8 mouse cellular contexts compared by ENCODE assay signal in the genomic region with DNA sequence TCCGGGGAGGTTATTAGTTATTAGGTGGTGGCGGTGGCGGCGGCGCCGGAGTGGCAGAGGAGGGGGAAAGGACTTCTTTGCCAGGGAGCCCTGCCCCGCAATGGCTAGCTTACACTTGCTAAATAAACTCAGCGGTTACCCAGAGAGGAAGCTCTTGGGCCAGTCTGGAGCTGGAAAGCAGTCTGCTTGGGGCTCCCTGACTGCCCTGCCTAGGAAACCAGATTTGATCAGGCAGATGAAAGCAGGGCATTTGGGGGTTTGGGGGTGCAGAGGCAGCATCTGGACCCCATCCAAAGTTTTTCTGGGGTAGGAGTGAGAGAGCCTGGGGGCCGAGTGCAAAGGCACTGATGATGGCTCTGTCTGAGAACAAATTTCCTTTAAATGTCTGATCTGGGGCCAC. TPM values are rescaled to one million over a fixed set of nuclear protein-coding genes. Genes with fewer than 3 reads are reported as not detected.
DNase-seq lines count a peak whose midpoint lies in the region; ATAC-seq and TF ChIP-seq lines count a peak whose summit lies in the region.

No protein-coding gene starts in this region.

- H3K9ac ChIP-seq in heart, embryonic 16.5 days (ENCODE audit: low read length), result peak overlapping the region; percentile 72
- H3K9ac ChIP-seq in liver, postnatal 0 days (replicated peaks), result peak overlapping the region; percentile 51; the same call in 1 of the 2 replicates

- H3K9me3 ChIP-seq in heart, embryonic 16.5 days (replicated peaks; ENCODE audit: control insufficient read depth, low read length), result no peaks in the 10 kb centered on the region
- H3K9me3 ChIP-seq in liver, postnatal 0 days (ENCODE audit: low read length), result no peaks in the 10 kb centered on the region

- H3K4me3 ChIP-seq in heart, embryonic 16.5 days (ENCODE audit: low read length), result peak overlapping the region; percentile 65
- peak overlapping the region; percentile 42 for H3K4me3 ChIP-seq in liver, postnatal 0 days (ENCODE audit: low read depth, low read length)

- H3K4me1 ChIP-seq in heart, embryonic 16.5 days (ENCODE audit: control insufficient read depth, insufficient read depth, low read length), result peaks cover 6% of the 10 kb centered on the region
- peaks cover 9% of the 10 kb centered on the region; the same call in 1 of the 2 replicates for H3K4me1 ChIP-seq in liver, postnatal 0 days (ENCODE audit: insufficient read depth)

- intact Hi-C loops in gastrocnemius, postnatal 14 days (cut with DNase I; ENCODE audit: low total_unique reads), result loop anchor here (10.0 kb wide), 1 partner anchor 1417 kb away; no protein-coding TSS in a partner anchor

- POLR2A ChIA-PET in Patski (lab: Charles Lee), result no interaction called here

- peak; percentile 10 for DNase-seq in gastrocnemius, postnatal 10 days
- DNase-seq in gastrocnemius, postnatal 14 days, result no peak
- DNase-seq in Patski (ENCODE audit: low read depth, low spot score), result no peak
- DNase-seq in liver, postnatal 0 days, result no peak
- no peak for DNase-seq in spleen, postnatal 4 days (ENCODE audit: low spot score in 2 of 2)
- no peak for DNase-seq in layer of hippocampus, postnatal 25 days (ENCODE audit: extremely low spot score in 1 of 2, low spot score in 1 of 2)
- DNase-seq in spleen, postnatal 36 days (ENCODE audit: low spot score in 2 of 2), result no peak

- H3K36me3 ChIP-seq in heart, embryonic 16.5 days (ENCODE audit: control insufficient read depth, insufficient read depth), result no peaks in the 10 kb centered on the region
- H3K36me3 ChIP-seq in liver, postnatal 0 days (replicated peaks; ENCODE audit: insufficient read depth, low read length), result no peaks in the 10 kb centered on the region

- 2% methylated on average over 9 of the region's 9 CpGs for WGBS in heart, embryonic 16.5 days
- WGBS in liver, postnatal 0 days (ENCODE audit: insufficient replicate concordance), result 5% methylated on average over 9 of the region's 9 CpGs

- peak overlapping the region; percentile 70 for H3K27ac ChIP-seq in heart, embryonic 16.5 days (ENCODE audit: low read length)
- H3K27ac ChIP-seq in liver, postnatal 0 days (ENCODE audit: low read depth), result 0 out of 2 replicates have a peak overlapping the region, but pooled peaks have one; percentile 34

- in situ Hi-C loops in Patski (cut with MboI; ENCODE audit: low pct_unique_long_range_greater_than_20kb), result loop anchor here (5.0 to 25.0 kb wide), 8 partner anchors 220 to 1567 kb away; no protein-coding TSS in a partner anchor

- CTCF ChIA-PET in Patski (lab: Charles Lee), result no interaction called here

- no peak for TF ChIP-seq CTCF in Patski (IDR thresholded peaks at IDR 0.05)
- TF ChIP-seq CTCF in liver, postnatal 0 days (IDR thresholded peaks at IDR 0.05; ENCODE audit: low read depth), result no peak

- H3K27me3 ChIP-seq in Patski, result no peaks in the 10 kb centered on the region
- peaks cover 4% of the 10 kb centered on the region; the same call in 1 of the 2 replicates for H3K27me3 ChIP-seq in heart, embryonic 16.5 days (ENCODE audit: control insufficient read depth, insufficient read depth, low read length)
- no peaks in the 10 kb centered on the region for H3K27me3 ChIP-seq in liver, postnatal 0 days (ENCODE audit: insufficient read depth, low read length)

- peak; percentile 20 for ATAC-seq in Patski
- ATAC-seq in heart, embryonic 16.5 days (replicated peaks; ENCODE audit: extremely low read depth, insufficient read depth, low FRiP score), result no peak
- ATAC-seq in liver, postnatal 0 days, result no peak

- TF ChIP-seq EP300 in liver, postnatal 0 days (IDR thresholded peaks at IDR 0.05; ENCODE audit: low read depth), result no peak

- peak overlapping the region; percentile 82 for H3K4me2 ChIP-seq in heart, embryonic 16.5 days (ENCODE audit: low read depth, low read length)
- H3K4me2 ChIP-seq in liver, postnatal 0 days (ENCODE audit: low read depth, low read length), result peak overlapping the region; percentile 64

RNA-seq across cellular contexts. Expression of a gene that starts 6.1 kb away (rescaled TPM):
- total RNA-seq in gastrocnemius, postnatal 10 days (2021), result 1 to 10 TPM; 2.3 to 3.6 TPM
- 1 to 10 TPM; 1.4 to 2.5 TPM for total RNA-seq in gastrocnemius, postnatal 14 days (2021)
- polyA plus RNA-seq in Patski (2021), result 7.8 TPM
- polyA plus RNA-seq in heart, embryonic 16.5 days (2015; fragmentation: Nextera tagmentation; extraction: Ambion mirVana), result 11.7 and 12.5 TPM in 2 replicates
- polyA plus RNA-seq in liver, postnatal 0 days (2015; fragmentation: Nextera tagmentation; extraction: Ambion mirVana), result 6.4 and 7.9 TPM in 2 replicates
- total RNA-seq in layer of hippocampus, postnatal 25 days (2021), result 1 to 10 TPM; 6.6 to 7.9 TPM
